ENCODE assay signal across 28 mouse cellular contexts in genomic region chr4:42874134-42874533, GRCm38 (mm10). TPM values are rescaled to one million over a fixed set of nuclear protein-coding genes. Genes with fewer than 3 reads are reported as not detected.
DNase-seq lines count a peak whose midpoint lies in the region; ATAC-seq and TF ChIP-seq lines count a peak whose summit lies in the region.
"Had no signal": no experiment of that assay in that cellular context is flagged by ENCODE, and none has a peak within 500 bp of the region (broad histone marks: within the 10 kb centered on the region; RNA-seq: fewer than 3 reads in every experiment).

Fam205c (minus strand) TSS chr4:42874234.

- no peaks in the 10 kb centered on the region for H3K9me3 ChIP-seq in liver, embryonic 13.5 days (replicated peaks)
- H3K9me3 ChIP-seq in liver, postnatal 0 days (ENCODE audit: low read length): no peaks in the 10 kb centered on the region
- H3K9me3 ChIP-seq: forebrain, embryonic 10.5 days; forebrain, embryonic 13.5 days; heart, embryonic 12.5 days; heart, embryonic 15.5 days had no signal

- no peak within 1 kb of the TSS for H3K9ac ChIP-seq in liver, embryonic 13.5 days
- H3K9ac ChIP-seq in liver, postnatal 0 days (replicated peaks): no peak within 1 kb of the TSS
- H3K9ac ChIP-seq: forebrain, embryonic 13.5 days; heart, embryonic 12.5 days; heart, embryonic 15.5 days; hindbrain, embryonic 14.5 days had no signal

- no peak within 1 kb of the TSS for H3K4me2 ChIP-seq in liver, embryonic 13.5 days
- no peak within 1 kb of the TSS for H3K4me2 ChIP-seq in liver, postnatal 0 days (ENCODE audit: low read depth, low read length)
- H3K4me2 ChIP-seq: forebrain, embryonic 13.5 days; heart, embryonic 12.5 days; heart, embryonic 15.5 days; hindbrain, embryonic 14.5 days had no signal

- H3K27me3 ChIP-seq in liver, embryonic 13.5 days: peaks cover 3% of the 10 kb centered on the region
- no peaks in the 10 kb centered on the region for H3K27me3 ChIP-seq in liver, postnatal 0 days (ENCODE audit: insufficient read depth, low read length)
- H3K27me3 ChIP-seq: forebrain, embryonic 13.5 days; heart, embryonic 15.5 days had no signal

- peak; percentile 45 for DNase-seq in heart, adult 11 months
- DNase-seq in heart, postnatal 25 days (ENCODE audit: low spot score): no peak
- no peak for DNase-seq in liver, embryonic 13.5 days
- no peak for DNase-seq in liver, postnatal 0 days
- DNase-seq in NIH3T3 (ENCODE audit: low read depth): peak; percentile 0
- no peak for DNase-seq in layer of hippocampus, adult 2 months (ENCODE audit: low spot score in 2 of 2)
- DNase-seq: adrenal gland, postnatal 10 days; adrenal gland, postnatal 36 days; cerebellum, adult 18-20 months; cerebellum, adult 9-10 months; cerebellum, postnatal 14 days; gastrocnemius, postnatal 10 days; gastrocnemius, postnatal 36 days; heart, postnatal 10 days; heart, postnatal 4 days had no signal

- WGBS in liver, embryonic 13.5 days (ENCODE audit: insufficient replicate concordance): 79% methylated on average over 7 of the region's 7 CpGs
- 85% methylated on average over 7 of the region's 7 CpGs for WGBS in liver, postnatal 0 days (ENCODE audit: insufficient replicate concordance)

- H3K4me1 ChIP-seq in liver, embryonic 13.5 days (replicated peaks): peaks cover 55% of the 10 kb centered on the region
- H3K4me1 ChIP-seq in liver, postnatal 0 days (ENCODE audit: insufficient read depth): peaks cover 8% of the 10 kb centered on the region
- H3K4me1 ChIP-seq: forebrain, embryonic 10.5 days; forebrain, embryonic 13.5 days; heart, embryonic 12.5 days; heart, embryonic 15.5 days had no signal

- intact Hi-C loops in heart, postnatal 25 days (cut with DNase I): no loop called here

- no peak for TF ChIP-seq CTCF in liver, postnatal 0 days (IDR thresholded peaks at IDR 0.05; ENCODE audit: low read depth)
- TF ChIP-seq CTCF in layer of hippocampus, adult 2 months (conservative IDR thresholded peaks at IDR 0.05): no peak

- H3K36me3 ChIP-seq in liver, embryonic 13.5 days: no peaks in the 10 kb centered on the region
- H3K36me3 ChIP-seq in liver, postnatal 0 days (replicated peaks; ENCODE audit: insufficient read depth, low read length): no peaks in the 10 kb centered on the region
- H3K36me3 ChIP-seq: forebrain, embryonic 10.5 days; heart, embryonic 12.5 days; heart, embryonic 15.5 days had no signal

- no peak for ATAC-seq in liver, embryonic 13.5 days (ENCODE audit: low read depth)
- ATAC-seq in liver, postnatal 0 days: no peak
- ATAC-seq: forebrain, embryonic 13.5 days; forebrain, embryonic 16.5 days; hindbrain, postnatal 0 days; inflammation-experienced regulatory T-cells, adult 6 months; intestine, embryonic 16.5 days; Patski had no signal

- H3K4me3 ChIP-seq in liver, embryonic 13.5 days (replicated peaks): no peak within 1 kb of the TSS
- no peak within 1 kb of the TSS for H3K4me3 ChIP-seq in liver, postnatal 0 days (ENCODE audit: low read depth, low read length)
- no peak within 1 kb of the TSS for H3K4me3 ChIP-seq in layer of hippocampus, adult 2 months
- H3K4me3 ChIP-seq: forebrain, embryonic 10.5 days; forebrain, embryonic 13.5 days; heart, embryonic 12.5 days; heart, embryonic 15.5 days had no signal

- no peak for TF ChIP-seq EP300 in liver, postnatal 0 days (IDR thresholded peaks at IDR 0.05; ENCODE audit: low read depth)

- H3K27ac ChIP-seq in liver, embryonic 13.5 days: 0 out of 2 replicates have a peak within 1 kb of the TSS, but pooled peaks have one; percentile 6
- no peak within 1 kb of the TSS for H3K27ac ChIP-seq in liver, postnatal 0 days (ENCODE audit: low read depth)
- H3K27ac ChIP-seq in layer of hippocampus, adult 2 months: no peak within 1 kb of the TSS
- H3K27ac ChIP-seq: forebrain, embryonic 10.5 days; forebrain, embryonic 13.5 days; heart, embryonic 15.5 days; hindbrain, embryonic 14.5 days; hindbrain, postnatal 0 days had no signal

RNA-seq across cellular contexts. Expression of gene Fam205c, which starts in this region (rescaled TPM):
- 1 to 10 TPM; 7.1 to 7.5 TPM for total RNA-seq in heart, postnatal 25 days (2021)
- 0.28 and 0.48 TPM in 2 replicates for polyA plus RNA-seq in liver, embryonic 13.5 days (2015; fragmentation: Nextera tagmentation; extraction: Ambion mirVana)
- polyA plus RNA-seq in liver, postnatal 0 days (2015; fragmentation: Nextera tagmentation; extraction: Ambion mirVana): 0.22 and 0.39 TPM in 2 replicates
- under 1 TPM; 0.42 to 0.51 TPM for total RNA-seq in layer of hippocampus, adult 2 months (2021)
- total RNA-seq: adrenal gland, postnatal 10 days; adrenal gland, postnatal 36 days; ES-E14; granulocyte monocyte progenitor cell, adult 5-6 weeks; hindbrain, postnatal 0 days had no signal
- polyA plus RNA-seq: embryonic facial prominence, embryonic 11.5 days; inflammation-experienced regulatory T-cells, adult 6 months; Patski had no signal

Comparison
In these comparisons a context has a peak if more than half of its experiments do, and no peak if none do; other contexts are left out.
1. RNA of gene Fam205c (total RNA-seq): 7.1 to 7.5 TPM in heart, postnatal 25 days; 0.42 to 0.51 TPM in layer of hippocampus, adult 2 months; every median in the first group is over 4 times any median in the second.
2. DNase-seq: peak in heart, adult 11 months (single experiment) and NIH3T3 (single experiment); none in heart, postnatal 25 days (single experiment), liver, embryonic 13.5 days (single experiment), liver, postnatal 0 days (single experiment) and layer of hippocampus, adult 2 months (0 of 2).